In genomic region chr12:117296792-117297191, GRCm38 (mm10) we compare ENCODE assay signal across 26 mouse cellular contexts.
DNase-seq lines count a peak whose midpoint lies in the region; ATAC-seq and TF ChIP-seq lines count a peak whose summit lies in the region.
"Had no signal": no experiment of that assay in that cellular context is flagged by ENCODE, and none has a peak within 500 bp of the region (broad histone marks: within the 10 kb centered on the region; RNA-seq: fewer than 3 reads in every experiment).

No protein-coding gene starts in this region.

- TF ChIP-seq POLR2A in heart, adult 2 months (IDR thresholded peaks at IDR 0.05; ENCODE audit: insufficient read depth, low read depth, low read length): no peak

- no peaks in the 10 kb centered on the region for H3K4me1 ChIP-seq in kidney, embryonic 15.5 days
- peaks cover 0 to 2% of the 10 kb centered on the region in 2 experiments; a peak in 1 of 4 replicates for H3K4me1 ChIP-seq in ES-E14 (ENCODE audit: control insufficient read depth in 2 of 2, insufficient read depth in 2 of 2, low read length in 2 of 2, poor library complexity in 1 of 2)
- no peaks in the 10 kb centered on the region for H3K4me1 ChIP-seq in heart, adult 2 months (ENCODE audit: control insufficient read depth, insufficient read depth, low read length)
- H3K4me1 ChIP-seq: embryonic facial prominence, embryonic 13.5 days; embryonic facial prominence, embryonic 15.5 days; forebrain, embryonic 10.5 days; forebrain, embryonic 12.5 days had no signal

- ATAC-seq in kidney, embryonic 15.5 days (replicated peaks; ENCODE audit: low FRiP score): 0 out of 2 replicates have a peak, but pooled peaks have one; percentile 9
- ATAC-seq: activated CD4-positive, CD25-positive, alpha-beta regulatory T cell, adult 4 months; CD4-positive, CD25-positive, alpha-beta regulatory T cell, adult 4 months; forebrain, embryonic 14.5 days; forebrain, embryonic 16.5 days; Patski had no signal

- TF ChIP-seq CTCF in heart, adult 2 months (IDR thresholded peaks at IDR 0.05): no peak

- no peaks in the 10 kb centered on the region for H3K9me3 ChIP-seq in kidney, embryonic 15.5 days (replicated peaks)
- H3K9me3 ChIP-seq in ES-E14 (ENCODE audit: control insufficient read depth, insufficient read depth, low read depth, low read length): no peaks in the 10 kb centered on the region; the same call in 1 of the 2 replicates
- H3K9me3 ChIP-seq: embryonic facial prominence, embryonic 13.5 days; embryonic facial prominence, embryonic 15.5 days; forebrain, embryonic 10.5 days; forebrain, embryonic 12.5 days had no signal

- no peaks in the 10 kb centered on the region for H3K79me2 ChIP-seq in heart, adult 2 months (replicated peaks; ENCODE audit: control insufficient read depth, insufficient read depth, low read length)

- no peak overlapping the region for H3K9ac ChIP-seq in kidney, embryonic 15.5 days
- no peak overlapping the region for H3K9ac ChIP-seq in ES-E14 (ENCODE audit: insufficient read depth, low read depth, low read length, poor library complexity, severe bottlenecking)
- no peak overlapping the region for H3K9ac ChIP-seq in heart, adult 2 months (ENCODE audit: low read depth, low read length)
- H3K9ac ChIP-seq: embryonic facial prominence, embryonic 13.5 days; embryonic facial prominence, embryonic 15.5 days; forebrain, embryonic 12.5 days had no signal

- in situ Hi-C loops in ES-E14 (cut with MboI; ENCODE audit: low sequenced_read_pairs in 2 of 2, unreplicated experiment in 2 of 2): no loop called here

- no peak overlapping the region for H3K4me3 ChIP-seq in kidney, embryonic 15.5 days (replicated peaks)
- H3K4me3 ChIP-seq in ES-E14 (ENCODE audit: insufficient read depth in 1 of 2, low read depth in 1 of 2, low read length in 2 of 2, poor library complexity in 1 of 2, severe bottlenecking in 1 of 2): no peak overlapping the region
- H3K4me3 ChIP-seq in heart, adult 2 months: no peak overlapping the region
- H3K4me3 ChIP-seq: embryonic facial prominence, embryonic 13.5 days; embryonic facial prominence, embryonic 15.5 days; erythroblast, embryonic 14.5 days; forebrain, embryonic 10.5 days; forebrain, embryonic 12.5 days had no signal

- TF ChIP-seq EP300 in heart, adult 2 months (IDR thresholded peaks at IDR 0.05; ENCODE audit: insufficient read depth, low read depth, low read length): no peak

- DNase-seq in kidney, postnatal 25 days: no peak
- DNase-seq in ES-E14 (ENCODE audit: low read depth, low spot score) (no peak), ZHBTc4 (ENCODE audit: low read depth, low spot score) (peak; percentile 53)
- no peak for DNase-seq in heart, adult 9 months (ENCODE audit: low spot score in 2 of 2)
- DNase-seq in heart, adult 2 months: no peak
- DNase-seq: adrenal gland, adult 8-10 months; adrenal gland, postnatal 14 days; adrenal gland, postnatal 36 days; B cell, adult 2 months; cerebellum, adult 11-12 months; cerebellum, adult 2 months; cerebellum, adult 9-10 months; cerebellum, postnatal 10 days; cerebellum, postnatal 25 days had no signal

- no peak overlapping the region for H3K27ac ChIP-seq in kidney, embryonic 15.5 days
- H3K27ac ChIP-seq in ES-E14 (ENCODE audit: insufficient read depth, low read depth, low read length, poor library complexity, severe bottlenecking): no peak overlapping the region
- no peak overlapping the region for H3K27ac ChIP-seq in heart, adult 2 months
- H3K27ac ChIP-seq: embryonic facial prominence, embryonic 13.5 days; embryonic facial prominence, embryonic 15.5 days; forebrain, embryonic 10.5 days; forebrain, embryonic 12.5 days had no signal

- WGBS in kidney, embryonic 15.5 days: 43% methylated on average over 2 of the region's 2 CpGs
- WGBS in heart, adult 2 months: 54% methylated on average over 2 of the region's 2 CpGs

- no peak overlapping the region for H3K4me2 ChIP-seq in kidney, embryonic 15.5 days
- H3K4me2 ChIP-seq: embryonic facial prominence, embryonic 13.5 days; embryonic facial prominence, embryonic 15.5 days; forebrain, embryonic 12.5 days had no signal

- intact Hi-C loops in heart, adult 2 months (cut with DNase I): no loop called here

- H3K36me3 ChIP-seq in kidney, embryonic 15.5 days: no peaks in the 10 kb centered on the region
- H3K36me3 ChIP-seq in ES-E14 (ENCODE audit: control insufficient read depth, insufficient read depth, low read length, poor library complexity, severe bottlenecking): no peaks in the 10 kb centered on the region
- H3K36me3 ChIP-seq in heart, adult 2 months (ENCODE audit: control insufficient read depth, insufficient read depth, low read length): no peaks in the 10 kb centered on the region
- H3K36me3 ChIP-seq: embryonic facial prominence, embryonic 13.5 days; embryonic facial prominence, embryonic 15.5 days; forebrain, embryonic 10.5 days; forebrain, embryonic 12.5 days had no signal

- H3K27me3 ChIP-seq in kidney, embryonic 15.5 days: no peaks in the 10 kb centered on the region
- no peaks in the 10 kb centered on the region for H3K27me3 ChIP-seq in heart, adult 2 months (ENCODE audit: control insufficient read depth, insufficient read depth, low read length)
- H3K27me3 ChIP-seq: CH12.LX; embryonic facial prominence, embryonic 13.5 days; embryonic facial prominence, embryonic 15.5 days; forebrain, embryonic 12.5 days; Patski had no signal

TF ChIP-seq in ES-E14, 5 proteins besides CTCF, POLR2A, EP300 and RAD21:
- TF ChIP-seq ZC3H11A (IDR thresholded peaks at IDR 0.05; ENCODE audit: borderline replicate concordance, low read depth, low read length): no peak
- TF ChIP-seq MAFK (IDR thresholded peaks at IDR 0.05; ENCODE audit: insufficient read depth, low read depth, low read length): no peak
- TF ChIP-seq ZNF384 (IDR thresholded peaks at IDR 0.05; ENCODE audit: low read depth, low read length): peak; percentile 66; the same call in 1 of the 2 replicates
